Mouse (Mus musculus) MEL (cell line): ENCODE data around the gene Uqcr11. TPM values are rescaled to one million over a fixed set of nuclear protein-coding genes. Genes with fewer than 3 reads are reported as not detected.

Source experiments
- DNase-seq: peaks from one replicate; pipeline ENCODE4 v3.0.0; 2011; ENCODE audit warnings: low read depth, low spot score
- H3K27ac ChIP-seq: 2 replicates; pipeline ENCODE4 v1.5.1; 2012; ENCODE audit warnings: low read depth, mild to moderate bottlenecking, control low read depth, low read length, moderate library complexity; ENCODE audit not compliant: control insufficient read depth
- H3K27me3 ChIP-seq, 2 experiments: fragments of 150-350 bp in 1 of 2; sonication (generic) in 1 of 2; 2 replicates each; pipeline ENCODE4 v1.6.1; 2012; ENCODE audit warnings: low read length in 2 of 2, mild to moderate bottlenecking in 2 of 2, improper control_type of control experiment in 1 of 2, moderate library complexity in 1 of 2; ENCODE audit not compliant: insufficient read depth in 2 of 2, control insufficient read depth in 1 of 2
- H3K36me3 ChIP-seq, 2 experiments: 2 replicates each; pipeline ENCODE4 v1.6.1; 2012 to 2014; ENCODE audit warnings: low read length in 2 of 2, improper control_type of control experiment in 1 of 2, inconsistent platforms in 1 of 2, mild to moderate bottlenecking in 1 of 2; ENCODE audit not compliant: insufficient read depth in 2 of 2, control insufficient read depth in 1 of 2
- H3K4me1 ChIP-seq, 2 experiments: fragments of 150-350 bp in 1 of 2; sonication (generic) in 1 of 2; 2 replicates each; pipeline ENCODE4 v1.6.1; 2012; ENCODE audit warnings: low read length in 2 of 2, improper control_type of control experiment in 1 of 2, mild to moderate bottlenecking in 1 of 2; ENCODE audit not compliant: insufficient read depth in 2 of 2, control insufficient read depth in 1 of 2
- H3K4me3 ChIP-seq, 2 experiments: fragments of 150-350 bp in 1 of 2; sonication (generic) in 1 of 2; 2 replicates each; pipeline ENCODE4 v1.5.1; 2012; ENCODE audit warnings: low read depth in 2 of 2, low read length in 2 of 2, mild to moderate bottlenecking in 2 of 2, moderate library complexity in 2 of 2, control low read depth in 1 of 2, improper control_type of control experiment in 1 of 2; ENCODE audit not compliant: control insufficient read depth in 1 of 2, insufficient read depth in 1 of 2
- H3K79me2 ChIP-seq: 2 replicates; pipeline ENCODE4 v1.6.1; 2012; ENCODE audit warnings: mild to moderate bottlenecking, low read length, moderate library complexity; ENCODE audit not compliant: control insufficient read depth, poor library complexity, insufficient read depth
- H3K9ac ChIP-seq: 2 replicates; pipeline ENCODE4 v1.6.1; 2012; ENCODE audit warnings: low read depth, mild to moderate bottlenecking, control low read depth, low read length, moderate library complexity; ENCODE audit not compliant: control insufficient read depth, poor library complexity, severe bottlenecking
- H3K9me3 ChIP-seq: fragments of 150-350 bp; sonication (generic); replicated peaks from 2 replicates; pipeline ENCODE4 v1.6.1; 2012; ENCODE audit warnings: mild to moderate bottlenecking, low read length, improper control_type of control experiment, moderate library complexity; ENCODE audit not compliant: insufficient read depth
- BHLHE40 ChIP-seq: IDR thresholded peaks from 2 replicates; pipeline ENCODE4 v1.6.1; 2012; ENCODE audit warnings: low read depth, mild to moderate bottlenecking, inconsistent platforms, low read length, improper control_type of control experiment, borderline replicate concordance
- CHD1 ChIP-seq: IDR thresholded peaks from 2 replicates; pipeline ENCODE4 v1.6.1; 2012; ENCODE audit warnings: low read depth, mild to moderate bottlenecking, inconsistent platforms, low read length, improper control_type of control experiment
- CHD2 ChIP-seq: IDR thresholded peaks from 2 replicates; pipeline ENCODE4 v1.6.1; 2011; ENCODE audit warnings: low read length, improper control_type of control experiment
- ELF1 ChIP-seq: IDR thresholded peaks from 2 replicates; pipeline ENCODE4 v1.6.1; 2014; ENCODE audit warnings: low read depth, mild to moderate bottlenecking, inconsistent platforms, low read length, improper control_type of control experiment, moderate library complexity
- EP300 ChIP-seq, 2 experiments: IDR thresholded peaks; 2 replicates each; pipeline ENCODE4 v1.6.1; 2011; ENCODE audit warnings: improper control_type of control experiment in 2 of 2, low read length in 2 of 2, low read depth in 1 of 2, mild to moderate bottlenecking in 1 of 2
- GATA1 ChIP-seq: IDR thresholded peaks from 2 replicates; pipeline ENCODE4 v1.6.1; 2011; ENCODE audit warnings: low read depth, low read length, improper control_type of control experiment
- HCFC1 ChIP-seq: IDR thresholded peaks from 2 replicates; pipeline ENCODE4 v1.6.1; 2012; ENCODE audit warnings: low read depth, mild to moderate bottlenecking, inconsistent platforms, low read length, improper control_type of control experiment, moderate library complexity
- JUND ChIP-seq: IDR thresholded peaks from 2 replicates; pipeline ENCODE4 v1.6.1; 2011; ENCODE audit warnings: low read depth, mild to moderate bottlenecking, improper control_type of control experiment, low read length
- KAT2A ChIP-seq: conservative IDR thresholded peaks from 2 replicates; pipeline ENCODE4 v1.6.1; 2012; ENCODE audit warnings: low read depth, low read length, improper control_type of control experiment, inconsistent platforms
- MAZ ChIP-seq: IDR thresholded peaks from 2 replicates; pipeline ENCODE4 v1.6.1; 2012; ENCODE audit warnings: low read depth, mild to moderate bottlenecking, inconsistent platforms, low read length, improper control_type of control experiment
- MEF2A ChIP-seq: IDR thresholded peaks from 2 replicates; pipeline ENCODE4 v1.6.1; 2014; ENCODE audit warnings: low read depth, mild to moderate bottlenecking, inconsistent platforms, low read length, improper control_type of control experiment; ENCODE audit not compliant: poor library complexity, insufficient replicate concordance, severe bottlenecking; ENCODE audit errors: extremely low read depth
- MXI1 ChIP-seq: IDR thresholded peaks from 2 replicates; pipeline ENCODE4 v1.6.1; 2011; ENCODE audit warnings: mild to moderate bottlenecking, low read depth, low read length, improper control_type of control experiment
- MYC ChIP-seq: IDR thresholded peaks from 2 replicates; pipeline ENCODE4 v1.6.1; 2011; ENCODE audit warnings: low read depth, mild to moderate bottlenecking, low read length, improper control_type of control experiment, moderate library complexity
- NELFE ChIP-seq: IDR thresholded peaks from 2 replicates; pipeline ENCODE4 v1.6.1; 2011; ENCODE audit warnings: low read depth, low read length, improper control_type of control experiment
- NRF1 ChIP-seq: IDR thresholded peaks from 2 replicates; pipeline ENCODE4 v1.6.1; 2014; ENCODE audit warnings: low read depth, mild to moderate bottlenecking, inconsistent platforms, low read length, improper control_type of control experiment, moderate library complexity; ENCODE audit not compliant: poor library complexity, insufficient read depth, severe bottlenecking
- POLR2A ChIP-seq, 2 experiments: IDR thresholded peaks; 2 replicates each; pipeline ENCODE4 v1.6.1; 2011 to 2012; ENCODE audit warnings: low read length in 2 of 2, mild to moderate bottlenecking in 2 of 2, control low read depth in 1 of 2, improper control_type of control experiment in 1 of 2, low read depth in 1 of 2, moderate library complexity in 1 of 2; ENCODE audit not compliant: control insufficient read depth in 1 of 2, insufficient read depth in 1 of 2, poor library complexity in 1 of 2
- POLR2AphosphoS2 ChIP-seq: IDR thresholded peaks from 2 replicates; pipeline ENCODE4 v1.6.1; 2011; ENCODE audit warnings: low read length, improper control_type of control experiment
- POLR2AphosphoS5 ChIP-seq: IDR thresholded peaks from 2 replicates; pipeline ENCODE4 v1.6.1; 2012; ENCODE audit warnings: low read depth, borderline replicate concordance, mild to moderate bottlenecking, inconsistent platforms, low read length, moderate library complexity, mixed read lengths
- RAD21 ChIP-seq: IDR thresholded peaks from 2 replicates; pipeline ENCODE4 v1.6.1; 2011; ENCODE audit warnings: mild to moderate bottlenecking, low read depth, low read length, improper control_type of control experiment
- SIN3A ChIP-seq: IDR thresholded peaks from 2 replicates; pipeline ENCODE4 v1.6.1; 2012; ENCODE audit warnings: low read length, improper control_type of control experiment, inconsistent platforms
- TAL1 ChIP-seq: IDR thresholded peaks from 2 replicates; pipeline ENCODE4 v1.6.1; 2012; ENCODE audit warnings: mild to moderate bottlenecking, inconsistent platforms, low read length, moderate library complexity, mixed read lengths
- TBP ChIP-seq: IDR thresholded peaks from 2 replicates; pipeline ENCODE4 v1.8.0; 2011; ENCODE audit warnings: low read depth, low read length, improper control_type of control experiment
- UBTF ChIP-seq: IDR thresholded peaks from 2 replicates; pipeline ENCODE4 v1.6.1; 2012; ENCODE audit warnings: low read depth, mild to moderate bottlenecking, inconsistent platforms, low read length, improper control_type of control experiment, moderate library complexity, borderline replicate concordance; ENCODE audit not compliant: insufficient read depth
- USF1 ChIP-seq: IDR thresholded peaks from 2 replicates; pipeline ENCODE4 v1.6.1; 2014; ENCODE audit warnings: low read depth, mild to moderate bottlenecking, inconsistent platforms, low read length, improper control_type of control experiment, moderate library complexity
- ZC3H11A ChIP-seq: IDR thresholded peaks from 2 replicates; pipeline ENCODE4 v1.6.1; 2012; ENCODE audit warnings: low read depth, mild to moderate bottlenecking, inconsistent platforms, low read length, improper control_type of control experiment
- ZMIZ1 ChIP-seq: IDR thresholded peaks from 2 replicates; pipeline ENCODE4 v1.6.1; 2012; ENCODE audit warnings: low read depth, mild to moderate bottlenecking, inconsistent platforms, low read length, improper control_type of control experiment, moderate library complexity
- ZNF384 ChIP-seq: IDR thresholded peaks from 2 replicates; pipeline ENCODE4 v1.6.1; 2012; ENCODE audit warnings: low read depth, mild to moderate bottlenecking, inconsistent platforms, low read length, improper control_type of control experiment
- polyA plus RNA-seq, 2 experiments: library from polyadenylated mRNA; stranded (reverse) in 1 of 2; unstranded in 1 of 2; fragments of >175 nt in 1 of 2; fragments of >200 nt in 1 of 2; gene quantifications; 2 replicates each; pipeline versions ENCODE4 v1.2.1 to v1.2.4; 2012; ENCODE audit warnings: low replicate concordance in 2 of 2, low read depth in 1 of 2; ENCODE audit not compliant: insufficient read length in 2 of 2, insufficient read depth in 1 of 2, missing spikeins in 1 of 2
- total RNA-seq: library from RNA; depleted of rRNA; stranded (reverse); fragments of 300-350 nt; gene quantifications from 2 replicates; pipeline ENCODE4 v1.2.3, GENCODE M21; 2012

Gene Uqcr11
- total and polyA plus RNA-seq, 3 experiments, result 481 to 935 TPM; not detected in 1

DNA sequence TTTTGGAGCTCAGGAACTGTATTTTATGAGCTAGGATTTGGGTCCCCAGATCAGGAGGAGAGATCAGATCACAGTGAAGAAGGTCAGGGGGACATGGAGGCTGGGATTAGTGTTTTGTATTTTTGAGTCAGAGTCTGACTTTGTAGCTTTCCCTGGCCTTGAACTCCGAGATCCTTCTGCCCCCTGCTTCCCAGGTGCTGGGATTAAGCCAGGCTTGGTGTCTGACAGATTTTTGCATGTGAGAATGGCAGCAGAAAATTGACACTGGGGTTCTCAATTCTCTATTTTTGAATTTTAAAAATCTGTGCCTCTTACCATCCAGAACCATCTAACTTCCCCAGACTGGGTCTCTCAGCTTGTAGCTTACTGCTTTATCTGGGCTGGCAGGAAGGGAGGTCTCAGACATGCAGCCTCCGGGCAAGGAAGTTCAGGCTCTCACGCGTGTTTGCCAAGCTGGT is 5.9 kb downstream of the Uqcr11 start:
- no peaks in the 10 kb centered on the region for H3K27me3 ChIP-seq
- peak overlapping the region; percentile 89 for H3K27ac ChIP-seq
- TF ChIP-seq ZMIZ1 (peak; percentile 6; the same call in 1 of the 2 replicates), KAT2A (no peak), POLR2A (IDR thresholded peaks at IDR 0.05; ENCODE audit: control insufficient read depth in 1 of 2, insufficient read depth in 1 of 2, low read depth in 1 of 2, low read length in 2 of 2, poor library complexity in 1 of 2) (no peak), ZNF384 (no peak), NELFE (no peak), MYC (0 out of 2 replicates have a peak, but pooled peaks have one; percentile 21), MAZ (no peak), NRF1 (no peak), ZC3H11A (no peak), SIN3A (0 out of 2 replicates have a peak, but pooled peaks have one; percentile 40), ELF1 (no peak), MEF2A (no peak), MXI1 (no peak), CHD1 (peak; percentile 91; the same call in 1 of the 2 replicates), POLR2AphosphoS2 (no peak; the same call in none of the 2 replicates), CHD2 (no peak), GATA1 (no peak), JUND (no peak), EP300 (IDR thresholded peaks at IDR 0.05; ENCODE audit: low read depth in 1 of 2, low read length in 2 of 2) (no peak; a peak in 1 of 4 replicates), UBTF (no peak), POLR2AphosphoS5 (no peak), BHLHE40 (no peak), TAL1 (no peak), RAD21 (no peak), HCFC1 (no peak), USF1 (no peak), TBP (no peak)
- H3K36me3 ChIP-seq, result peaks cover 9 to 21% of the 10 kb centered on the region in 2 experiments; a peak in 3 of 4 replicates
- DNase-seq, result peak; percentile 49
- H3K4me3 ChIP-seq, result peak overlapping the region; percentile 63 to 76
- H3K79me2 ChIP-seq, result peaks cover 47% of the 10 kb centered on the region
- no peaks in the 10 kb centered on the region for H3K9me3 ChIP-seq
- peaks cover 0 to 38% of the 10 kb centered on the region in 2 experiments; a peak in 3 of 4 replicates for H3K4me1 ChIP-seq
- H3K9ac ChIP-seq, result peak overlapping the region; percentile 81
